Mouse (Mus musculus): Measurements from ENCODE around the gene Gm13757. TPM values are rescaled to one million over a fixed set of nuclear protein-coding genes. Genes with fewer than 3 reads are reported as not detected.

The Gm13757 gene
- total and polyA plus RNA-seq, 3 experiments: not detected

Other genes with a start within 250 kb of the Gm13757 start
- gene Olfr1170, start 220.8 kb downstream of the Gm13757 start, total RNA-seq (2012; rRNA removed): not detected in 2 replicates
- not detected in 2 replicates for gene Olfr1170, start 220.8 kb downstream of the Gm13757 start, total RNA-seq (2014; rRNA removed)
- gene Olfr1170, start 220.8 kb downstream of the Gm13757 start, polyA plus RNA-seq (2012; ENCODE audit: insufficient read length, low read depth): not detected in 2 replicates
- not detected in 2 replicates for gene Olfr1173, start 169.3 kb downstream of the Gm13757 start, total RNA-seq (2012; rRNA removed)
- gene Olfr1173, start 169.3 kb downstream of the Gm13757 start, total RNA-seq (2014; rRNA removed): not detected in 2 replicates
- gene Olfr1173, start 169.3 kb downstream of the Gm13757 start, polyA plus RNA-seq (2012; ENCODE audit: insufficient read length, low read depth): not detected in 2 replicates
- gene Olfr1174-ps, start 134.0 kb downstream of the Gm13757 start, total RNA-seq (2012; rRNA removed): not detected in 2 replicates
- gene Olfr1174-ps, start 134.0 kb downstream of the Gm13757 start, total RNA-seq (2014; rRNA removed): not detected in 2 replicates
- gene Olfr1174-ps, start 134.0 kb downstream of the Gm13757 start, polyA plus RNA-seq (2012; ENCODE audit: insufficient read length, low read depth): not detected in 2 replicates
- not detected in 2 replicates for gene Olfr1175-ps, start 121.9 kb downstream of the Gm13757 start, total RNA-seq (2012; rRNA removed)
- not detected in 2 replicates for gene Olfr1175-ps, start 121.9 kb downstream of the Gm13757 start, total RNA-seq (2014; rRNA removed)
- not detected in 2 replicates for gene Olfr1175-ps, start 121.9 kb downstream of the Gm13757 start, polyA plus RNA-seq (2012; ENCODE audit: insufficient read length, low read depth)
- not detected in 2 replicates for gene Olfr1176, start 112.4 kb downstream of the Gm13757 start, total RNA-seq (2012; rRNA removed)
- gene Olfr1176, start 112.4 kb downstream of the Gm13757 start, total RNA-seq (2014; rRNA removed): not detected in 2 replicates
- not detected in 2 replicates for gene Olfr1176, start 112.4 kb downstream of the Gm13757 start, polyA plus RNA-seq (2012; ENCODE audit: insufficient read length, low read depth)
- gene Olfr1177-ps, start 102.6 kb downstream of the Gm13757 start, total RNA-seq (2012; rRNA removed): not detected in 2 replicates
- not detected in 2 replicates for gene Olfr1177-ps, start 102.6 kb downstream of the Gm13757 start, total RNA-seq (2014; rRNA removed)
- not detected in 2 replicates for gene Olfr1177-ps, start 102.6 kb downstream of the Gm13757 start, polyA plus RNA-seq (2012; ENCODE audit: insufficient read length, low read depth)
- gene Olfr1178, start 62.1 kb downstream of the Gm13757 start, total RNA-seq (2012; rRNA removed): not detected in 2 replicates
- gene Olfr1178, start 62.1 kb downstream of the Gm13757 start, total RNA-seq (2014; rRNA removed): not detected in 2 replicates
- 0.04 TPM in 1 of 2 replicates, not detected in the other for gene Olfr1178, start 62.1 kb downstream of the Gm13757 start, polyA plus RNA-seq (2012; ENCODE audit: insufficient read length, low read depth)
- not detected in 2 replicates for gene Olfr1179, start 42.7 kb downstream of the Gm13757 start, total RNA-seq (2012; rRNA removed)
- not detected in 2 replicates for gene Olfr1179, start 42.7 kb downstream of the Gm13757 start, total RNA-seq (2014; rRNA removed)
- gene Olfr1179, start 42.7 kb downstream of the Gm13757 start, polyA plus RNA-seq (2012; ENCODE audit: insufficient read length, low read depth): not detected in 2 replicates
- gene Olfr1180, start 30.0 kb downstream of the Gm13757 start, total RNA-seq (2012; rRNA removed): not detected in 2 replicates
- not detected in 2 replicates for gene Olfr1180, start 30.0 kb downstream of the Gm13757 start, total RNA-seq (2014; rRNA removed)
- gene Olfr1180, start 30.0 kb downstream of the Gm13757 start, polyA plus RNA-seq (2012; ENCODE audit: insufficient read length, low read depth): not detected in 2 replicates
- gene Olfr1181, start 23.0 kb downstream of the Gm13757 start, total RNA-seq (2012; rRNA removed): not detected in 2 replicates
- not detected in 2 replicates for gene Olfr1181, start 23.0 kb downstream of the Gm13757 start, total RNA-seq (2014; rRNA removed)
- gene Olfr1181, start 23.0 kb downstream of the Gm13757 start, polyA plus RNA-seq (2012; ENCODE audit: insufficient read length, low read depth): not detected in 2 replicates
- not detected in 2 replicates for gene Olfr1183, start 5.7 kb upstream of the Gm13757 start, total RNA-seq (2012; rRNA removed)
- not detected in 2 replicates for gene Olfr1183, start 5.7 kb upstream of the Gm13757 start, total RNA-seq (2014; rRNA removed)
- gene Olfr1183, start 5.7 kb upstream of the Gm13757 start, polyA plus RNA-seq (2012; ENCODE audit: insufficient read length, low read depth): not detected in 2 replicates
- not detected in 2 replicates for gene Olfr1184, start 34.5 kb upstream of the Gm13757 start, total RNA-seq (2012; rRNA removed)
- gene Olfr1184, start 34.5 kb upstream of the Gm13757 start, total RNA-seq (2014; rRNA removed): not detected in 2 replicates
- gene Olfr1184, start 34.5 kb upstream of the Gm13757 start, polyA plus RNA-seq (2012; ENCODE audit: insufficient read length, low read depth): not detected in 2 replicates
- not detected in 2 replicates for gene Olfr1185-ps1, start 44.2 kb upstream of the Gm13757 start, total RNA-seq (2012; rRNA removed)
- not detected in 2 replicates for gene Olfr1185-ps1, start 44.2 kb upstream of the Gm13757 start, total RNA-seq (2014; rRNA removed)
- not detected in 2 replicates for gene Olfr1185-ps1, start 44.2 kb upstream of the Gm13757 start, polyA plus RNA-seq (2012; ENCODE audit: insufficient read length, low read depth)
- not detected in 2 replicates for gene Olfr1186, start 69.4 kb upstream of the Gm13757 start, total RNA-seq (2012; rRNA removed)
- not detected in 2 replicates for gene Olfr1186, start 69.4 kb upstream of the Gm13757 start, total RNA-seq (2014; rRNA removed)
- gene Olfr1186, start 69.4 kb upstream of the Gm13757 start, polyA plus RNA-seq (2012; ENCODE audit: insufficient read length, low read depth): not detected in 2 replicates
- gene Olfr1188, start 107.8 kb upstream of the Gm13757 start, total RNA-seq (2012; rRNA removed): not detected in 2 replicates
- gene Olfr1188, start 107.8 kb upstream of the Gm13757 start, total RNA-seq (2014; rRNA removed): not detected in 2 replicates
- not detected in 2 replicates for gene Olfr1188, start 107.8 kb upstream of the Gm13757 start, polyA plus RNA-seq (2012; ENCODE audit: insufficient read length, low read depth)
- gene Olfr1189, start 137.3 kb upstream of the Gm13757 start, total RNA-seq (2012; rRNA removed): not detected in 2 replicates
- not detected in 2 replicates for gene Olfr1189, start 137.3 kb upstream of the Gm13757 start, total RNA-seq (2014; rRNA removed)
- not detected in 2 replicates for gene Olfr1189, start 137.3 kb upstream of the Gm13757 start, polyA plus RNA-seq (2012; ENCODE audit: insufficient read length, low read depth)
- not detected in 2 replicates for gene Olfr1191-ps1, start 191.4 kb upstream of the Gm13757 start, total RNA-seq (2012; rRNA removed)
- gene Olfr1191-ps1, start 191.4 kb upstream of the Gm13757 start, total RNA-seq (2014; rRNA removed): not detected in 2 replicates
- gene Olfr1191-ps1, start 191.4 kb upstream of the Gm13757 start, polyA plus RNA-seq (2012; ENCODE audit: insufficient read length, low read depth): not detected in 2 replicates
- not detected in 2 replicates for gene Olfr1192-ps1, start 199.4 kb upstream of the Gm13757 start, total RNA-seq (2012; rRNA removed)
- gene Olfr1192-ps1, start 199.4 kb upstream of the Gm13757 start, total RNA-seq (2014; rRNA removed): not detected in 2 replicates
- gene Olfr1192-ps1, start 199.4 kb upstream of the Gm13757 start, polyA plus RNA-seq (2012; ENCODE audit: insufficient read length, low read depth): not detected in 2 replicates
- not detected in 2 replicates for gene Olfr1193, start 226.5 kb upstream of the Gm13757 start, total RNA-seq (2012; rRNA removed)
- not detected in 2 replicates for gene Olfr1193, start 226.5 kb upstream of the Gm13757 start, total RNA-seq (2014; rRNA removed)
- not detected in 2 replicates for gene Olfr1193, start 226.5 kb upstream of the Gm13757 start, polyA plus RNA-seq (2012; ENCODE audit: insufficient read length, low read depth)
- gene Olfr1195, start 240.1 kb upstream of the Gm13757 start, total RNA-seq (2012; rRNA removed): not detected in 2 replicates
- not detected in 2 replicates for gene Olfr1195, start 240.1 kb upstream of the Gm13757 start, total RNA-seq (2014; rRNA removed)
- gene Olfr1195, start 240.1 kb upstream of the Gm13757 start, polyA plus RNA-seq (2012; ENCODE audit: insufficient read length, low read depth): not detected in 2 replicates